Mouse (Mus musculus) kidney, adult 2 months (tissue): ENCODE measurements at regions not wholly inside any gene's neighbourhood (a gene's known extent, or its start where the extent isn't known, plus 50 kb on each side); places are given as distances from the start of the nearest gene placed in this dataset.

Source experiments
- CTCF ChIP-seq: fragments of 200-500 bp; conservative IDR thresholded peaks from 2 replicates; pipeline ENCODE4 v1.5.1; 2011; ENCODE audit warnings: low read depth, mild to moderate bottlenecking, control low read depth, low read length, moderate library complexity, mixed read lengths; ENCODE audit not compliant: insufficient read depth, insufficient read length
- POLR2A ChIP-seq: fragments of 200-500 bp; IDR thresholded peaks from one replicate; pipeline ENCODE4 v1.6.1; 2011; ENCODE audit warnings: low read depth, low read length, control low read depth

DNA sequence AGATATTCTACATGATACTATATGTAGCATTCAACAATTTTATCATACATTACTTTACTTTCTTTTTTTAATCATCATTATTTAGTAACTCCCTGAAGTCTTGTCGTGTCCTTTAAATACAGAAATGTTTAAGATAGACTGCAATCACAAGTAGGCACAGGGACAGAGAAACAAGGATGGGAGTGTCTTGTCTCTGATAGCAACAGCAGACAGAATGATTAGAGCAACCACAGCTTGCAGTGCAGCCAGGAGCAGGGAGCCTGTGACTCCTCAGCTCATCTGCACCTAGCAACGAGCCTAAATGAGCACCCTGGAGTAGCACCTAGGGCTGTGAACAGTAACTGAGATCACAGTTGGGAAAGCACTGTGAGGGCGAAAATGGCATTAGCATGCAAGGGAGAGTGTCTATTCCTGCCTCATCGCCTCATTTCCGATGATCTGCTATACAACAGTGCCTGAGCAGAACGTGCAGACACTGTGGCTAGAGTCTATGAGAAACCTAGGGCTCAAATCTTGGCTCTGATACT, 467.4 kb upstream of the Kif18a start:
- TF ChIP-seq POLR2A (no peak), CTCF (no peak)
